Mouse (Mus musculus) testis, postnatal 14 days (tissue): Measurements from ENCODE around the gene Bbs2.
"Not testable (repeated sequence)": the region's sequence is repeated elsewhere in the genome, so short reads cannot be mapped to it uniquely, and the experiment has no call there.

ENCODE experiments used
- DNase-seq: peaks from one replicate; pipeline ENCODE4 v3.0.0; 2021; ENCODE audit warnings: low spot score

Gene Bbs2

GRCm38 (mm10) chr8:94098081-94098974 lies at the start of gene Bbs2:
TSS of gene Bbs2 (minus strand) at chr8:94098928.
- peak; percentile 99 for DNase-seq

GRCm38 (mm10) chr8:94148236-94148635 lies 49.5 kb upstream of the Bbs2 start:
- no peak for DNase-seq

GRCm38 (mm10) chr8:94140266-94140795 lies 41.6 kb upstream of the Bbs2 start:
- no peak for DNase-seq

GRCm38 (mm10) chr8:94136933-94137332 lies 38.2 kb upstream of the Bbs2 start, which contains the start of gene Mt4:
TSS of gene Mt4 (plus strand) at chr8:94137197.
- no peak for DNase-seq

- no peak for DNase-seq
Observed at GRCm38 (mm10) chr8:94136192-94136591, 37.5 kb upstream of the Bbs2 start.

- no peak for DNase-seq
Observed at GRCm38 (mm10) chr8:94135556-94135955, 36.8 kb upstream of the Bbs2 start.

- not testable (repeated sequence) for DNase-seq
Observed at GRCm38 (mm10) chr8:94134601-94135000, 35.9 kb upstream of the Bbs2 start.

GRCm38 (mm10) chr8:94132096-94132495 lies 33.4 kb upstream of the Bbs2 start:
- no peak for DNase-seq

- DNase-seq: no peak
Observed at GRCm38 (mm10) chr8:94130126-94130525, 31.4 kb upstream of the Bbs2 start.

GRCm38 (mm10) chr8:94129133-94129789 lies 30.5 kb upstream of the Bbs2 start:
- no peak for DNase-seq

GRCm38 (mm10) chr8:94127711-94128110 lies 29.0 kb upstream of the Bbs2 start:
- DNase-seq: no peak

GRCm38 (mm10) chr8:94122711-94123468 lies 24.2 kb upstream of the Bbs2 start:
- no peak for DNase-seq

GRCm38 (mm10) chr8:94121625-94122024 lies 22.9 kb upstream of the Bbs2 start:
- no peak for DNase-seq

- DNase-seq: no peak
Observed at GRCm38 (mm10) chr8:94118776-94119430, 20.2 kb upstream of the Bbs2 start.

- no peak for DNase-seq
Observed at GRCm38 (mm10) chr8:94113972-94114371, 15.2 kb upstream of the Bbs2 start.

- no peak for DNase-seq
Observed at GRCm38 (mm10) chr8:94113435-94113834, 14.7 kb upstream of the Bbs2 start.

GRCm38 (mm10) chr8:94110526-94111177 lies 11.9 kb upstream of the Bbs2 start:
- no peak for DNase-seq

GRCm38 (mm10) chr8:94109835-94110234 lies 11.1 kb upstream of the Bbs2 start:
- DNase-seq: no peak

GRCm38 (mm10) chr8:94109396-94109795 lies 10.7 kb upstream of the Bbs2 start:
- no peak for DNase-seq

- peak; percentile 35 for DNase-seq
Observed at GRCm38 (mm10) chr8:94107871-94108270, 9.1 kb upstream of the Bbs2 start.

- DNase-seq: no peak
Observed at GRCm38 (mm10) chr8:94104146-94104545, 5.4 kb upstream of the Bbs2 start.
